Mouse (Mus musculus): ENCODE measurements around the gene Zswim5. TPM values are rescaled to one million over a fixed set of nuclear protein-coding genes. Genes with fewer than 3 reads are reported as not detected.
A peak's percentile ranks its signal among the peaks of the same experiment; 100 is the strongest.
"Not testable (repeated sequence)": the region's sequence is repeated elsewhere in the genome, so short reads cannot be mapped to it uniquely, and the experiment has no call there.

The Zswim5 gene
- total RNA-seq (2021), result under 1 TPM; 0.34 to 0.41 TPM
- long read RNA-seq, experiment 1, full-length matches to known transcripts, result 1 of 1 reads
- long read RNA-seq, experiment 1, partial matches to known transcripts, result 0 of 1 reads
- long read RNA-seq, experiment 1, other reads (novel, unspliced or antisense), result 0 of 1 reads
- long read RNA-seq, experiment 2, result 0 reads

- peak; percentile 19 to 53 for DNase-seq (ENCODE audit: low spot score in 2 of 2)
Measured at GRCm38 (mm10) chr4:116876995-116877728, at the start of gene Zswim5. Zswim5 (plus strand) TSS chr4:116877376.

DNA sequence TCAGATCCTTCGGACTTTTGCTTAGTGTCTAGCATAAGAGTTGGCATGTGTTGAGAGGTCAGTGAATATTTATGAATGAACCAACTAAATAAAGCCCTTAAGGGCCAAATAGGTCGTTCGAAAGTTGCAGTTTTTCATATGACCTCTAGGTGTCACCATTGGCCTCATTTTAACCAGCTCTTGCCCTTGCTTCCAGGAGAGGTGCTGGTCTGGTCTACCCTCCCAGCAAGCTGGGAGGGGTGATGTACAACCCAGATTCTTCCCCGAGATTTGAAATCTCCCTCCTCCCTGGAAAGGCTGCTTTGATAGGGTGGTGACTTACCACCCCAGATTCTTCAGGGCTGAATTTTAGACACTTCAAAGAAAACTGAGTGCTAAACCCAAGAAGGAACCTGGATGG lies 49.4 kb upstream of the Zswim5 start:
- no peak for DNase-seq (ENCODE audit: low spot score in 2 of 2)

GRCm38 (mm10) chr4:116829364-116830069 lies 47.7 kb upstream of the Zswim5 start:
- no peak for DNase-seq (ENCODE audit: low spot score in 2 of 2)

- no peak for DNase-seq (ENCODE audit: low spot score in 2 of 2)
Measured at GRCm38 (mm10) chr4:116830070-116830368, 47.2 kb upstream of the Zswim5 start.

DNA sequence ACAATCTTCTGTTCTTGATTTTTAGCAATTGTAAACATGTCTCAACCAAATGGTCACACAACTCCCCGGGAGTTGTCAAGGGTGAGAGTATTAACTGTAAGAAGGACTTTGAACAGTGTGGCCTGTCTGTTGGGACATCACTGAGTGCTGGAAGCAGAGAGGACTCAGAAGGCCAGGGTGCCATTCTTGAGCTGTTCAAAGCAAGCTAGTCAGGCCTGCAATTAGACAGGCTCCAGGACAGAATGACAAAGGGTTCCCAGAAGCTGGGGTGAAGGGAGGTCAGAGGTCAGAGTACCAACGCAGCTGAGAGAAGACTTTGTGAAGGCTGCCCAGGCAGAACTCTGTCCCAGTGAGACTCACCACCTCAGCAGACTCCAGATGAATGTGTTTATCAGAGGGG lies 38.2 kb upstream of the Zswim5 start:
- no peak for DNase-seq (ENCODE audit: low spot score in 2 of 2)

DNA sequence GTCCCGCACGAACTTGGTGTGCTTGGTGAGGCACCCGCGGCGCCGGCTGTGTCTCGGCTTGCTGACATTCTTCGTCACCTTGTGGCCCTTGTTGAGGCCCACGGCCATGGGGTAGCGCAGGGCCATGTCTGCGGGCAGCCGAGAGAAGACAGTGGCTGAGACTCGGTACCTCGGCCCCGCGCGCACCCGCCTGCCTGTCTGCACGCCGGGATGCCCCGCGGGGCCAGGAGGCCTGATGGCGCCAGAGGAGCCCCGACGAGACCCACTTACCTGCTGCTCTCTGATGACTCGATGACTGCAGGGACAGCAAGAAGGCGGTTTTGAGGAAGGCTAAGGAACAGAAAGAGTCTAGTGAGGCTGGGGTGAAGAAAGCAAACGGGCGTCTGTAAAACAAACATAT lies 37.1 kb upstream of the Zswim5 start:
- DNase-seq (ENCODE audit: low spot score in 2 of 2), result not testable (repeated sequence)

DNA sequence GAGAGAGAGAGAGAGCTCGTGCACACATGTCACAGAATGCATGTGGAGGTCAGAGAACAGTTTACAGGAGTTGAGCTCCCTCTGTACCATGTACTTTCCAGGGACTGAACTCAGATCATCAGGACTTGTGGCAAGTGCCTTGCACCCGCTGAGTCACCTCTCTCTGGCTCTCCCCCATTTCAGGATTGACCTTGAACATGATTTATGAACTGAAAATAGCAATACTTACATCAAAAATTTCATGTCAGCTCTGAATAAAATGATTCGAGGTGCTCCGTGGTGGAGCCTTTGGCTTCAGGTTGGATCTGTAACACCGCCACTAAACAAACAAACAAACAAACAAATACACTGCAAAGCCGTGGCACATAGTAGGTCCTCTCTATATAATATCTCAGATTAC lies 36.3 kb upstream of the Zswim5 start:
- no peak for DNase-seq (ENCODE audit: low spot score in 2 of 2)

DNA sequence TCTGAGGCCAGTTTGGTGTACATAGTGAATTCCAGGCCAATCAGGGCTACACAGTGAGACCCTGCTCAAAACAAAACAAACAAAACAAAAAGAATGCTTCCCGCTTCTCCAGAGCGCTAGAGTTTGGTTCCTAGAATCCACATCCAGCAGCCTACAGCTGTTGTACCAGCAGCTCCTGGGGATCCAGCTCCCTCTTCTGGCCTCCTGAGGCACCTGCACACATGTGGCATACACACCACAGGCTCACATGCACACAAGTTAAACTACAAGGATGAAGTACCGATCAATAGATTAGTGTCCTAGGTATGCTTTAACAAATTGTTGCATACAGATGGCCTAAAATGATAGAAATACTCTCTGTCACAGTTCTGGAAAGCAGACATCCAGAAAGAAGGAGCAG lies 32.9 kb upstream of the Zswim5 start:
- DNase-seq (ENCODE audit: low spot score in 2 of 2), result no peak

- DNase-seq (ENCODE audit: low spot score in 2 of 2), result no peak
Measured at GRCm38 (mm10) chr4:116849901-116850300, 27.3 kb upstream of the Zswim5 start.

DNA sequence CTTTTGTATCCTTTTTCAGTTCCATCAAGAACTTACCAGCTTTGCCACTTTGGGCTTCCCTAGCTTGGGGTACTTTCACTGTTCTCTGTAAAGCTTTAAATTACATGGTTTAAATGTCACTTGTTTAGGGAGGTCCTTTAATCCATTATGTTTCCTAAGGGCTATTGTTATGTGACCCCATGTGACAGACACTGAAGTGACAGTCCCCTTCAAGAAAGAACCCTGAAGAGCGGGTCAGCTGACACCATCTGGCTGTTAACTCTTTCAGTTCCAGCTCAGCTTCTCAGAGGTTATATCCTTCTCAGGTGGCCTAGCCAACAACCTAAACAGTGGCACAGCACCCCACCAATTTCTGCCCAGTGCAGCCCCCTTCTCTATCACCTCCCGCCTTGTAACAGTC lies 22.9 kb upstream of the Zswim5 start:
- no peak for DNase-seq (ENCODE audit: low spot score in 2 of 2)

- DNase-seq (ENCODE audit: low spot score in 2 of 2), result no peak
Measured at GRCm38 (mm10) chr4:116857203-116857602, 20.0 kb upstream of the Zswim5 start.

- DNase-seq (ENCODE audit: low spot score in 2 of 2), result no peak
Measured at GRCm38 (mm10) chr4:116859711-116860110, 17.5 kb upstream of the Zswim5 start.

DNA sequence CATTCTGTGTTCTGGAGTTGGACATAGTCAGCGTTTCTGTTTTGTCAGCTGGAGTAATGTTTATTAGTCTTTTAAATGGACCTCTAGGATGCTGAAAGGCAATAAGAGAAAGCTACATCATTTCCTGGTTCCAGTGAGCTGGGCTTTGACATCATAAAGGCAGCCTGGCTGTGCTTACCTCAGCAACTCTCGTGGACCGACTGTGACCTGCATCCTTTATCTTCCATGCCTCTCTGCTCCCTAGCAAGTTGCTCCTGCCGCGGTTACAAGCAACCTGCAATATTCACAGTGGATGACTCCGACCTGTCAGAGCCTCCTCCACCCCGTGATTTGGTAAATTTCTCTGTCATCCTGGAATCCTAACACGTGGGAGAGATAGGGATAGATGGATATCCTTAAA lies 15.2 kb upstream of the Zswim5 start:
- no peak for DNase-seq (ENCODE audit: low spot score in 2 of 2)

GRCm38 (mm10) chr4:116869898-116870297 lies 7.3 kb upstream of the Zswim5 start:
- DNase-seq (ENCODE audit: low spot score in 2 of 2), result no peak

DNA sequence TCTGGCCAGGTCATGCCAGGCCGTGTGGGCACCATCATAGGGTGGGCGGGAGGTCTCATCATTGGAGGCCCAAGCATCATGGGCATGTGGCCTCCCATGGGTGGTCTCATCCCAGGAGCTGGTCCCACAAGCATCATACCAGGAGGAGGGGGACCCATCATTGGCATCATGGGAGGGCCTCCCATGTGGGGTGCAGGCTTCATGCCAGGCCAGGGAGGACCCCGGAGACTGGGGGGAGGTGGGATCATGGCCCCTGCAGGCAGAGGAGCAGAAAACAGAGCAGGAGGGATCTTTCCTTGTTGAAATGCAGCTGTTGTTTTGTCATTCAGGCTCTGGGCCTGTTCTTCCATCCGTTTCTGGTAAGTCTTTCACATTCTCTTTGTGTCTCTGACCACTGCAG lies 2.6 kb upstream of the Zswim5 start:
- DNase-seq (ENCODE audit: low spot score in 2 of 2), result no peak

GRCm38 (mm10) chr4:116876630-116876994 lies 564 bp upstream of the Zswim5 start:
- DNase-seq (ENCODE audit: low spot score in 2 of 2), result peak in 1 of 2 experiments; percentile 13

DNA sequence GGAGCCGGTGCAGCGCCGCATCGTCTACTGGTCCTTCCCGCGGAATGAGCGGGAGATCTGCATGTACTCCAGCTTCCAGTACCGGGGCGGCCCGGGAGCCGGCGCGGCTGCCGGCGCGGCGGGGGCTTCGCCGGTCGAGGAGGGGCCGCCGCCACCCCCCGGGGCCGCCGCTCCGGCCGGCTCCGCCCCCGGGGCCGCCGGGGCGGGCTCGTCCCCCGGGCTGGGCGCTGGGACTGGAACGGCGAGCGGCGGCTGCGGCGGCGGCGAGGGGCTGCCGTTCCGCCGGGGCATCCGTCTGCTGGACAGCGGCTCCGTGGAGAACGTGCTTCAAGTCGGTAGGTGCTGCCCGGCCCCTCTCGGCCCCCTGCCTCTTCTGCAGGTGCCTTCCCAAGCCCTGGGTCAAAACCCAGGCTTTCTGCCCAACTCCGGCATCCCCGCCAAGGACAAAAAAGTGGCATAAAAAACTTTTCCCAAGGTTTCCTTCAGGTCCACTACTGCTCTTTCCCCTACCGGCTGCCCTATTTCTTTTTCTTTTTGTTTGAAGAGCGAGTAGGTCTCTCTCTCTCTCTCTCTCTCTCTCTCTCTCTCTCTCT lies 649 bp downstream of the Zswim5 start:
- DNase-seq (ENCODE audit: low spot score in 2 of 2), result peak in 1 of 2 experiments; percentile 20

DNA sequence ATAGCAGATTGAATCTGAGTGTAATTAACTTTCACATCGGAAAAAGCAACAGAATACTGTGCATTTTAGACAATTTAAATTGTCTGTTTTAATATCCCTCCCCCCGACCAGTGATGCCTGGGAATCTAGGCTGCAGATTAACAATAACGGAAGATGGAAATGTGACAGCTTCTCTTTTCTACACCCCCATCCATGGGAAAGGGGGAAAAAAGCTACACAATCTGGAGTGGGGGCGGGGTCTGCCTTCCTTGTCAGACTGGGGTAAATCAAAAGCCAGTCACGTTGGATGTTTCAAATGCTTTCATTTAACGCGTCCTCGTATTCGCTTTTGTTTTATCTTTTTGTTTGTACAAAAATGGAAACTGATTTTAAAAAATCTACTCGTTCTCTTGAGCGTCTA lies 1.3 kb downstream of the Zswim5 start:
- no peak for DNase-seq (ENCODE audit: low spot score in 2 of 2)

DNA sequence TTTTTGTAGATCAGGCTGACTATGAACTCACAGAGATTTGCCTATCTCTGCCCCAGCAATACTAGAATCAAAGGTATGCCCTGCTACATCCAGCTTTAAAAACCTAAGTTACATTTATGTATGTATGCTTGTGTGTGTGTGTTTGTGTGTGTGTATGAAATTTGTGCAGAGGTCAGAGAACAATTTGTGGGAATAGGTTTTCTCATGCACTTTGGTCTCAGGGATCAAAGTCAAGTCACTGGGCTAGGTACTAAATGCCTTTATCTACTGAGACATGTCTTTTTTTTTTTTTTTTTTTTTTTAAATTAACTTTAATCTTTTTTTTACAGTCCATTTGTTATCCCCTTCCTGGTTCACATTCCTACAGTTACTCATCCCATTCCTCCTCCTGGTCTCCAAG lies 5.5 kb downstream of the Zswim5 start:
- no peak for DNase-seq (ENCODE audit: low spot score in 2 of 2)

DNA sequence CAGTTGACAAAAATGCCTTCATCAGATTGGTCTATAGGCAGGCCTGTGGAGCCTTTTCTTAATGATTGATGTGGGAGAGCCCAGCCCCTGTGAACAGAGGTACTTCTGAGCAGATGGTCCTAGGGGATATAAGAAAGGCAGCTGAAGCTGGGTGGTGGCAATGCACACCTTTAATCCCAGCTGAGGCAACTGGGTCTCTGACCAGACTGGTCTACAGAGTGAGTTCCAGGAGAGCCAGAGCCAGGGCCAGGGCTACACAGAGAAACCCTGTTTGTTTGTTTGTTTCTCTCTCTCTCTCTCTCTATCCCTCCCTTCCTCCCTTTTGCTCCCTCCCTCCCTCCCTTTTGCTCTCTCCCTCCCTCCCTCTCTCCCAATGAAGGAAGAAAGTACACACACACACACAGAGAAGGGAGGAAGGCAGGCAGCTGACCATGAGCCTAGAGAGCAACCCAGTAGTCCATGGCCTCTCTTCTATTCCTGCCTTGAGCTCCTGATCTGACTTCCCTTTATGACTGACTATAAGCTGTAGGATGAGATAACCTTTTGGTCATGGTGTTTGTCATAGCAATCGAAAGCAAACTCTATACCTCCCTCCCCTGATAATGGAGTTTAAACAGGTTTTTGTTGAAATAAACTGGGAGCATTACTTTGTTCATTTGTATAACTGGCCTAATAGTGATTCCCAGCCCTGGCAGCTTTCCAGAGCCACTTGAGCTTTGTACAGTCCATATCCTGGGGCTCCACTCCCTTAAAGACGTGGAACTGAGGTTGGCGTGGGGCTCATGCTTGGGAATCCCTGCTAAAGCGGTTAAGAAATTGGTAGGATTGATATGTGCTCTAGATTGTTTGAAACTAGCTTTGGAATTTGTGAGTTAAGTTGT lies 17.3 kb downstream of the Zswim5 start:
- no peak for DNase-seq (ENCODE audit: low spot score in 2 of 2)

DNA sequence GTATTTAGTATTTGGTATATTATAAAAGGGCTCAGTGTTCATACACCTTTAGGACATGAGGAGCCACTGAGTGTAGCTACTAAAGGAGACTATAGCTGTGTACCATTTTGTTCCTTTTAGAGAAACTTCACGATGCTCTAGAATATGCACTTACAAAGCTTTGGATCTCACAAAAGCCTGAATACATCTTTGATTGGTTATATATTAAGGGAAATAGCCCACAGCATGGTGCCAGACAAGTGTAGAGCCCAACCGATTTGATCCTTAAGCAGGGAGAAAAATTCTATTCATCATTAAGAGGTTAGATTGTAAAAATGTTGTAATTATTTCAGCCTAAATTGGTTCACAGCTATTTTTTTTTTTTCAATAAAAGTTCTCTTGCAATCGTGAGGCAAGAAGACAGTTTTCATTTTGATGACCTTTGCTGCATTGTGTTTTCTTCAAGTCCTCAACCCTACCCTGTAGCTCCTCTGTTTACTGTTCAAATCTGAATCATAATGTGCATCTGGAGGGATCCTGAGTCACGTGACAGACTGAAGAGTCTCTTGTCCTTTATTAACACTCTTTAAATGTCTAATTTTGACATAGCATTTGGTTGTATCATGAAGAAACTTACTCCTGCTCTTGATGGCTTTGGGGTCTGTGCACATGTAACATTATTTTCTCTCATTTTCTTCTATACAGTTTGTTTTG lies 33.5 kb downstream of the Zswim5 start:
- no peak for DNase-seq (ENCODE audit: low spot score in 2 of 2)

Data from gastrocnemius, postnatal 4 days (tissue).